Mouse (Mus musculus) Patski (cell line): Measurements from ENCODE around the gene Acadvl. TPM values are rescaled to one million over a fixed set of nuclear protein-coding genes. Genes with fewer than 3 reads are reported as not detected.

Experiments
- ATAC-seq: fragments of 100-300 bp; one replicate; pipeline ENCODE4 v1.8.0; 2021
- CTCF ChIA-PET: fragments of 350-600 bp; sonication (Branson Sonifier 250); formaldehyde crosslinking; loops from one replicate; lab custom pipeline; 2022; ENCODE audit warnings: inconsistent platforms; lab: Charles Lee
- POLR2A ChIA-PET: fragments of 350-600 bp; sonication (Branson Sonifier 250); formaldehyde crosslinking; loops from one replicate; lab custom pipeline; 2022; ENCODE audit warnings: antibody characterized with exemption, inconsistent platforms; lab: Charles Lee
- DNase-seq: peaks from one replicate; pipeline ENCODE4 v3.0.0-alpha.2; 2011; ENCODE audit warnings: low read depth, low spot score
- H3K27me3 ChIP-seq: fragments of 371-371 bp; one replicate; pipeline ENCODE4 v1.5.1; 2021
- CTCF ChIP-seq: fragments of 100-300 bp; IDR thresholded peaks from one replicate; pipeline ENCODE4 v1.5.1; 2021
- in situ Hi-C: fragments of 300-500 bp; cut with MboI; formaldehyde crosslinking; loops from 3 replicates; pipeline ENCODE4 v1.11.1; 2018; ENCODE audit warnings: low pct_unique_long_range_greater_than_20kb, mixed read lengths
- polyA plus RNA-seq: library from polyadenylated mRNA; unstranded; gene quantifications from one replicate; pipeline ENCODE4 v1.2.3, GENCODE M21; 2021

Acadvl gene
- polyA plus RNA-seq, 1 experiment from 2014 or later: 234 TPM

- in situ Hi-C loops: no loop called here
- peaks cover 5% of the 10 kb centered on the region for H3K27me3 ChIP-seq
- DNase-seq (no peak), ATAC-seq (no peak)
- CTCF ChIA-PET: no interaction called here
- no peak for TF ChIP-seq CTCF
- POLR2A ChIA-PET: no interaction called here
These were observed 46.4 kb downstream of the Acadvl start for GRCm38 (mm10) chr11:69968793-69969192.

GRCm38 (mm10) chr11:69966860-69967517 is 48.2 kb downstream of the Acadvl start:
- no peak for TF ChIP-seq CTCF
- POLR2A ChIA-PET: no interaction called here
- DNase-seq (no peak), ATAC-seq (no peak)
- CTCF ChIA-PET: no interaction called here
- peaks cover 13% of the 10 kb centered on the region for H3K27me3 ChIP-seq
- in situ Hi-C loops: no loop called here

GRCm38 (mm10) chr11:69966006-69966859 is 49.0 kb downstream of the Acadvl start:
- CTCF ChIA-PET: no interaction called here
- ATAC-seq: no peak
- TF ChIP-seq CTCF: no peak
- H3K27me3 ChIP-seq: peaks cover 13% of the 10 kb centered on the region
- POLR2A ChIA-PET: no interaction called here
- in situ Hi-C loops: no loop called here
- DNase-seq: no peak

- ChIA-PET POLR2A (no interaction called here), CTCF (no interaction called here)
- in situ Hi-C loops: no loop called here
- ATAC-seq: no peak
- no peak for TF ChIP-seq CTCF
- peaks cover 13% of the 10 kb centered on the region for H3K27me3 ChIP-seq
- DNase-seq: no peak
These were observed 49.8 kb downstream of the Acadvl start for GRCm38 (mm10) chr11:69965271-69966005.

GRCm38 (mm10) chr11:69964650-69965270 is 50.5 kb downstream of the Acadvl start, which contains the start of gene Cldn7:
Gene Cldn7, plus strand, starts transcription at chr11:69964779.
- no peak for ATAC-seq
- in situ Hi-C loops: no loop called here

GRCm38 (mm10) chr11:69961841-69962240 is 53.4 kb downstream of the Acadvl start:
- no peak for DNase-seq
- ChIA-PET POLR2A (no interaction called here), CTCF (no interaction called here)
- H3K27me3 ChIP-seq: peaks cover 25% of the 10 kb centered on the region
- in situ Hi-C loops: no loop called here
- ATAC-seq: no peak
- no peak for TF ChIP-seq CTCF

More at GRCm38 (mm10) chr11:69964650-69965270, 50.5 kb downstream of the Acadvl start, which contains the start of gene Cldn7:
- peaks cover 17% of the 10 kb centered on the region for H3K27me3 ChIP-seq
- ChIA-PET CTCF (no interaction called here), POLR2A (no interaction called here)
- no peak for DNase-seq
- no peak for TF ChIP-seq CTCF

- in situ Hi-C loops: no loop called here
- no peak for DNase-seq
- POLR2A ChIA-PET: no interaction called here
These were observed 54.6 kb downstream of the Acadvl start for GRCm38 (mm10) chr11:69960616-69961015.

More at GRCm38 (mm10) chr11:69960616-69961015, 54.6 kb downstream of the Acadvl start:
- ATAC-seq: no peak
- peaks cover 25% of the 10 kb centered on the region for H3K27me3 ChIP-seq
- no peak for TF ChIP-seq CTCF
- CTCF ChIA-PET: interaction anchor here (1.0 to 1.1 kb wide), 2 partner anchors 12 to 39 kb away, joined by 3 to 4 read pairs; partner anchors contain the start of gene Eif5a

Other genes with a start within 250 kb of the Acadvl start
- 36.9 TPM for gene Zbtb4, start 249.5 kb downstream of the Acadvl start, polyA plus RNA-seq
- gene Chrnb1, start 219.5 kb downstream of the Acadvl start, polyA plus RNA-seq: 27.7 TPM
- gene Fgf11, start 213.6 kb downstream of the Acadvl start, polyA plus RNA-seq: 0.03 TPM
- 1.1 TPM for gene Tmem102, start 209.8 kb downstream of the Acadvl start, polyA plus RNA-seq
- not detected for gene Gm39566, start 200.1 kb downstream of the Acadvl start, polyA plus RNA-seq
- not detected for gene Spem2, start 196.9 kb downstream of the Acadvl start, polyA plus RNA-seq
- gene Spem1, start 193.2 kb downstream of the Acadvl start, polyA plus RNA-seq: 0.09 TPM
- gene Nlgn2, start 177.6 kb downstream of the Acadvl start, polyA plus RNA-seq: 35.0 TPM
- 158 TPM for gene Tmem256, start 176.9 kb downstream of the Acadvl start, polyA plus RNA-seq
- gene Plscr3, start 169.0 kb downstream of the Acadvl start, polyA plus RNA-seq: 82.9 TPM
- not detected for gene Tnk1, start 156.7 kb downstream of the Acadvl start, polyA plus RNA-seq
- 0.12 TPM for gene Tmem95, start 137.4 kb downstream of the Acadvl start, polyA plus RNA-seq
- 8.4 TPM for gene Kctd11, start 134.0 kb downstream of the Acadvl start, polyA plus RNA-seq
- 0.40 TPM for gene Acap1, start 119.9 kb downstream of the Acadvl start, polyA plus RNA-seq
- gene 2810408A11Rik, start 114.4 kb downstream of the Acadvl start, polyA plus RNA-seq: 3.6 TPM
- 53.3 TPM for gene Neurl4, start 114.3 kb downstream of the Acadvl start, polyA plus RNA-seq
- 55.6 TPM for gene Gps2, start 101.5 kb downstream of the Acadvl start, polyA plus RNA-seq
- 768 TPM for gene Eif5a, start 93.5 kb downstream of the Acadvl start, polyA plus RNA-seq
- 2.4 TPM for gene Ybx2, start 79.6 kb downstream of the Acadvl start, polyA plus RNA-seq
- 0.13 TPM for gene Slc2a4, start 67.2 kb downstream of the Acadvl start, polyA plus RNA-seq
- gene Cldn7, start 50.6 kb downstream of the Acadvl start, polyA plus RNA-seq: not detected
- 174 TPM for gene Ctdnep1, start 34.3 kb downstream of the Acadvl start, polyA plus RNA-seq
- 76.4 TPM for gene Elp5, start 32.9 kb downstream of the Acadvl start, polyA plus RNA-seq
- 528 TPM for gene Gabarap, start 24.3 kb downstream of the Acadvl start, polyA plus RNA-seq
- 76.1 TPM for gene Phf23, start 19.6 kb downstream of the Acadvl start, polyA plus RNA-seq
- 41.6 TPM for gene Dvl2, start 14.8 kb downstream of the Acadvl start, polyA plus RNA-seq
- 48.1 TPM for gene Dlg4, start 1.5 kb upstream of the Acadvl start, polyA plus RNA-seq
- not detected for gene Asgr1, start 38.7 kb upstream of the Acadvl start, polyA plus RNA-seq
- not detected for gene Asgr2, start 77.2 kb upstream of the Acadvl start, polyA plus RNA-seq
- not detected for gene Mgl2, start 114.9 kb upstream of the Acadvl start, polyA plus RNA-seq
- not detected for gene Clec10a, start 140.8 kb upstream of the Acadvl start, polyA plus RNA-seq
- gene Slc16a11, start 197.3 kb upstream of the Acadvl start, polyA plus RNA-seq: 1.9 TPM
- 12.2 TPM for gene Slc16a13, start 205.7 kb upstream of the Acadvl start, polyA plus RNA-seq
- gene Bcl6b, start 214.4 kb upstream of the Acadvl start, polyA plus RNA-seq: not detected
- gene 0610010K14Rik, start 222.5 kb upstream of the Acadvl start, polyA plus RNA-seq: 50.1 TPM
- 4.3 TPM for gene Gm21988, start 224.4 kb upstream of the Acadvl start, polyA plus RNA-seq
- 145 TPM for gene Rnasek, start 224.4 kb upstream of the Acadvl start, polyA plus RNA-seq
- gene Alox12, start 239.9 kb upstream of the Acadvl start, polyA plus RNA-seq: 0.03 TPM